Mouse (Mus musculus): ENCODE results near the gene Ercc4.

GRCm38 (mm10) chr16:13190471-13190870 lies 81.0 kb downstream of the Ercc4 start:
- TF ChIP-seq CTCF (IDR thresholded peaks at IDR 0.05 in 2 of 3, conservative IDR thresholded peaks at IDR 0.05 in 1 of 3; ENCODE audit: control insufficient read depth in 1 of 3, insufficient read depth in 1 of 3, low read depth in 2 of 3, low read length in 3 of 3, poor library complexity in 1 of 3, severe bottlenecking in 1 of 3) (no peak), POLR2A (IDR thresholded peaks at IDR 0.05; ENCODE audit: control insufficient read depth in 1 of 2, insufficient read depth in 1 of 2, low read depth in 1 of 2, low read length in 2 of 2, poor library complexity in 1 of 2) (no peak), BHLHE40 (IDR thresholded peaks at IDR 0.05; ENCODE audit: borderline replicate concordance, low read depth, low read length) (no peak)

Data from MEL (cell line).